Mouse (Mus musculus): ENCODE measurements around the gene Rnaseh2a.
A peak's percentile ranks its signal among the peaks of the same experiment; 100 is the strongest.

Rnaseh2a gene

DNA sequence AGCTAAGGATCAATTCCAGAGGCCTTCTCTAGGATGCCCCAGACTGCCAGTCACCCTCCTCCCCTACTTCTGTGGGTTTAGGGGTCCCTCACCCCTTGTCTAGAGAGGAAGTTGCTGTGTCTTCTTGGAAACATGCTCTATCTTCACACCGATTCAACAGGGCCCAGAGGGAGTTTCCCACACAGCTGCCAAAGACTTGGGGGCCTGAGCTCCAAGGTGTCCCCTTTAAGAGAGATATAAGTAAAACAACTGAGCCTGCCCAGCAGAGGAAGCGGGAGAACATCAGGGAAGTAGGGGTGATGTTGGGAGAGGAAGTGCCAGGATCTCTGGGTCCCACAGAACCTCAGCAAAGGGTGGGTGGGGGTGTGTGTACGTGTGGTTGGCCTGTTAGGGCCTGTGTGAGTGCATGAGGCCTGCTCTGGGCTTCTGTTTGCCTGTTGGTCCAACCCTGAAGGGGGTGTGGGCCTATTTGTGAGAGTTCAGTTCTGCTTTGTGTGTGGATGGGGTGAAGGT, 13.0 kb upstream of the Rnaseh2a start:
- no peak for DNase-seq

GRCm38 (mm10) chr8:84981644-84982498, 12.3 kb upstream of the Rnaseh2a start:
- DNase-seq: no peak

- DNase-seq: peak; percentile 24
These were observed 11.2 kb upstream of the Rnaseh2a start for GRCm38 (mm10) chr8:84980622-84981358.

- peak; percentile 84 for DNase-seq
These were observed 10.2 kb upstream of the Rnaseh2a start for GRCm38 (mm10) chr8:84979599-84980421.

GRCm38 (mm10) chr8:84978248-84978940, 8.8 kb upstream of the Rnaseh2a start, which contains the start of gene Junb:
TSS of gene Junb (minus strand) at chr8:84978718.
- peak; percentile 94 for DNase-seq

- DNase-seq: peak; percentile 83
These were observed 8.1 kb upstream of the Rnaseh2a start for GRCm38 (mm10) chr8:84977435-84978247.

DNA sequence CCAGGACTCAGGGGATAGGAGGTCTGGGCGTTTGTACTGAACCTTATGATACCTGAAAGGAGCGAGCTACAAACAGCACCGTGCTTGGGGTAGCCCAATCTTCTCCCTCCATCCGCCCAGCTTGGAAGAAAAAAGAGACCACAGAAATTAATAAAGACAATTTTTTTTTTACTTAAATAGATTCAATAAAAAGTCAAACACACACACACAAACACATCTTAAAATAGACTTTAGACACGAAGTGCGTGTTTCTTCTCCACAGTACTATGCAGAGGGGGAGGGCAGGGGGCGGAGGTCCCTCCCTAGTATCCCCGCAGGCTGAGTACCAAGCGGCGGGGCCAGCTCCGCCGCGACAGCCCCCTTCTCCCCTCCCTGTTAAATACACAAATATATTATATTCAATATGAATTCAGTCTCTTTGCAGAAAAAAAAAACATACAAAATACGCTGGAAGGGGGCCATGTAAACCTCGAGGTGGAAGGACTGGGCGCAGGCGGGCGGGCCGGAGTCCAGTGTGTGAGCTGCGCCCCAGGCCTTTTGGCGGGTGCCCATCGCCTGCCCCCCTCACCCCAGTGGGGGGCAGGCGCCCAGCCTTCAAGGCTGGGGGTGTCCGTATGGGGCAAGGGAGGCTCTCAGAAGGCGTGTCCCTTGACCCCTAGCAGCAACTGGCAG, 7.3 kb upstream of the Rnaseh2a start:
- DNase-seq: no peak

GRCm38 (mm10) chr8:84976031-84976762, 6.6 kb upstream of the Rnaseh2a start:
- DNase-seq: peak; percentile 94

- DNase-seq: peak; percentile 89
These were observed 5.9 kb upstream of the Rnaseh2a start for GRCm38 (mm10) chr8:84975434-84975833.

DNA sequence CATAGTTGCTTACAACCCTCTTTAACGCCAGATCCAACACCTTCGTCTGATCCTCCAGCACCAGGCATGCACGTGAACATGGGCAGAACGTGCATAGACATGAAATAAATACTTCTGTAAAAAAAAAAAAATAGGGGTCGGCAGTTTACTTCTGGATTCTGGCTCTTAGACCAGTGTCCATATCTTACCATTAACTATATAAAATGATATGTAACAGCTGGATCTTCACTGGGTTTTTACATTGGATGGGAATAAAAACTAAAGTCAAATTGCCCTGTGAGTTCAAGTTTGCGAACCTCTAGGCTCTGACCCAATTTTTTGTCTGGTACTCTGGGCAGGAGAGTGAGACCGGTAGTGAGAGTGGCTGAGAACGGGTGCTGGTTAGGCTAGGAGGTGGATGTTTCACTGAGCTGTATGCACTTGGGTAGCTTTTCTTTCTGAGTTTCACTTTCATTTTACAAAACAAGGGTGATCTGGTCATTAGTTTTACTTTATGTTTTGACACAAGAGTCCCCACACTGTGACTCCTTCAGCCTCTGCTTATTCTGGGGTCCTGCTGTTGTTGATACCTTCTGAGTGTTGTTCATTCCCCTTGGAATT, 5.1 kb upstream of the Rnaseh2a start:
- DNase-seq: no peak

- DNase-seq: peak; percentile 67
These were observed 4.4 kb upstream of the Rnaseh2a start for GRCm38 (mm10) chr8:84973803-84974542.

DNA sequence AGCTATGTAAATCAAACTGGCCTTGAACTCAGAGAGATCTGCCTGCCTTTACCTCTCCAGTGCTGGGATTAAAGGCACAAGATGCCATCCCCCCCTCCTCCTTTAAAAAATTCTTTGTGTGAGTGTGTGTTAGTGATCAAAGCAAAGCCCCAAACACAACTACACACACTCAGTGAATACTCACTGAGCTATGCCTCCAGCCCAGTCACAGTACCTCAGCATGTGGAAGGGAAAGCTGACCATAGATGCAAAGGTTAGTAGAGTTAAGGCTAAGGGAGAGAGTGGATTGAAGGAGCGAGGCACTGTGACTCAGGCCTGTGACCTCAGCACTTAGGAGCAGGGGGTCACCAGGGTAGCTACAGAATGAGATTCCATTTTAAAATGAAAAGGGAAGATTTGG, 3.5 kb upstream of the Rnaseh2a start:
- no peak for DNase-seq

GRCm38 (mm10) chr8:84970913-84971312, 1.3 kb upstream of the Rnaseh2a start:
- no peak for DNase-seq

DNA sequence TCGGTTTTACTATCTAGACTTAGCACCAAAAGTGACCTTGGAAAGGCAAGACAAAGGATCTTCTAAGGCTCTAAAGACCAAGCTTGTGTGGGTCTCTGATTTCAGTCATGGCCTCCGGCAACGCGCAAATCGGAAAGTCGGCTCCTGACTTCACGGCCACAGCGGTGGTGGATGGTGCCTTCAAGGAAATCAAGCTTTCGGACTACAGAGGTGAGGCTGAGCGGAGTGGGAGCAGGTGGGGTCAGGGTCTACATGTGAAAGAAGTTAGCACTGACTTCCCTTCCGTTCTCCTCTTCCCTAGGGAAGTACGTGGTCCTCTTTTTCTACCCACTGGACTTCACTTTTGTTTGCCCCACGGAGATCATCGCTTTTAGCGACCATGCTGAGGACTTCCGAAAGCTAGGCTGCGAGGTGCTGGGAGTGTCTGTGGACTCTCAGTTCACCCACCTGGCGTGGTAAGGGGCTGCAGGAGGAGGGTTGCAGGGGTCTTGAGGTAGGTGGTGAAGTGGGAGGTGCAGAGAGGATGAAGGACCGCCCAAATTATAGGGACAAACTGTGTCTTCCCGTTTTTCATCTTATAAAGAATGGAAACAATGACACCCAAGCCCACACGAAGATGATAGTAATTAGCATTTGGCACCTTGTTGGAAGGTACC, 696 bp upstream of the Rnaseh2a start:
- DNase-seq: peak; percentile 9

DNA sequence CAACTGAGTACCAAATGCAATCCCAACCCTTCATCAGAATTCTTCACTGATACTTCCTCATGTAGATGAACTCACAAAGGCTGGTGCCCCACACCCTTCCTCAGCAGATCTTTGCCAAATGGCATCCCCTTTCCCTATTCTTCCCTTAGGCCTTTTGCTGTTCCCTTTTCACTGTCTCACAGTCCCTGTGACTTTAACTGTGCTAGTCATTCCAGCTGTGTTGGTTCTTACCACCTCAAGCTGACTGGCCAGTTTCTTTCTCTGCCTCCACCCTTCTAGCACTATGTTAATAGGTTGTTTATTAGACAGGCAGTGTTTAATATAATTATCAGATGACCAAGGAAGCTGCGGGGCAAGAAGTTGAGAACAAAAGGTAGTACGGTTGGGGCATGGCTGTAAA, 917 bp downstream of the Rnaseh2a start:
- no peak for DNase-seq

GRCm38 (mm10) chr8:84967532-84968304, 1.8 kb downstream of the Rnaseh2a start:
- no peak for DNase-seq

- peak; percentile 42 for DNase-seq
These were observed 3.0 kb downstream of the Rnaseh2a start for GRCm38 (mm10) chr8:84966603-84967002.

Measured in thymus, postnatal 25 days (tissue).